Mouse (Mus musculus): ENCODE measurements around the gene Slc39a2.
A peak's percentile ranks its signal among the peaks of the same experiment; 100 is the strongest.
"Not testable (repeated sequence)": the region's sequence is repeated elsewhere in the genome, so short reads cannot be mapped to it uniquely, and the experiment has no call there.

Slc39a2 gene

GRCm38 (mm10) chr14:51892191-51892939, at the start of gene Slc39a2:
Gene Slc39a2 (plus strand): TSS chr14:51892889.
- no peak for DNase-seq (ENCODE audit: low spot score in 2 of 2)

GRCm38 (mm10) chr14:51843882-51844281, 48.8 kb upstream of the Slc39a2 start:
- no peak for DNase-seq (ENCODE audit: low spot score in 2 of 2)

- DNase-seq (ENCODE audit: low spot score in 2 of 2), result no peak
These were observed 46.1 kb upstream of the Slc39a2 start for GRCm38 (mm10) chr14:51846566-51846965.

- not testable (repeated sequence) for DNase-seq (ENCODE audit: low spot score in 2 of 2)
These were observed 41.7 kb upstream of the Slc39a2 start for GRCm38 (mm10) chr14:51851006-51851405.

GRCm38 (mm10) chr14:51853399-51853798, 39.3 kb upstream of the Slc39a2 start, which contains the start of gene Ear6:
Gene Ear6 (plus strand): TSS chr14:51853699.
- DNase-seq (ENCODE audit: low spot score in 2 of 2), result no peak

GRCm38 (mm10) chr14:51855280-51855679, 37.4 kb upstream of the Slc39a2 start:
- DNase-seq (ENCODE audit: low spot score in 2 of 2), result not testable (repeated sequence)

GRCm38 (mm10) chr14:51863603-51864002, 29.1 kb upstream of the Slc39a2 start:
- not testable (repeated sequence) for DNase-seq (ENCODE audit: low spot score in 2 of 2)

- no peak for DNase-seq (ENCODE audit: low spot score in 2 of 2)
These were observed 21.9 kb upstream of the Slc39a2 start for GRCm38 (mm10) chr14:51870756-51871155.

- DNase-seq (ENCODE audit: low spot score in 2 of 2), result no peak
These were observed 20.9 kb upstream of the Slc39a2 start for GRCm38 (mm10) chr14:51871741-51872140.

- DNase-seq (ENCODE audit: low spot score in 2 of 2), result no peak
These were observed 15.2 kb upstream of the Slc39a2 start for GRCm38 (mm10) chr14:51877517-51877916.

GRCm38 (mm10) chr14:51883527-51884030, 9.1 kb upstream of the Slc39a2 start:
- peak; percentile 77 to 79 for DNase-seq (ENCODE audit: low spot score in 2 of 2)

GRCm38 (mm10) chr14:51884031-51884544, 8.6 kb upstream of the Slc39a2 start:
- no peak for DNase-seq (ENCODE audit: low spot score in 2 of 2)

GRCm38 (mm10) chr14:51884598-51885331, 7.9 kb upstream of the Slc39a2 start, which contains the start of gene Mettl17:
Gene Mettl17 (plus strand): TSS chr14:51884842.
- peak; percentile 93 to 94 for DNase-seq (ENCODE audit: low spot score in 2 of 2)

- no peak for DNase-seq (ENCODE audit: low spot score in 2 of 2)
These were observed 6.6 kb upstream of the Slc39a2 start for GRCm38 (mm10) chr14:51886051-51886450.

GRCm38 (mm10) chr14:51889833-51890232, 2.9 kb upstream of the Slc39a2 start:
- DNase-seq (ENCODE audit: low spot score in 2 of 2), result no peak

GRCm38 (mm10) chr14:51893094-51893794, 555 bp downstream of the Slc39a2 start:
- DNase-seq (ENCODE audit: low spot score in 2 of 2), result no peak

- DNase-seq (ENCODE audit: low spot score in 2 of 2), result no peak
These were observed 1.1 kb downstream of the Slc39a2 start for GRCm38 (mm10) chr14:51893809-51894208.

GRCm38 (mm10) chr14:51895071-51895470, 2.4 kb downstream of the Slc39a2 start:
- no peak for DNase-seq (ENCODE audit: low spot score in 2 of 2)

- DNase-seq (ENCODE audit: low spot score in 2 of 2), result no peak
These were observed 3.3 kb downstream of the Slc39a2 start for GRCm38 (mm10) chr14:51896019-51896418.

- DNase-seq (ENCODE audit: low spot score in 2 of 2), result no peak
These were observed 4.0 kb downstream of the Slc39a2 start for GRCm38 (mm10) chr14:51896539-51897170.

GRCm38 (mm10) chr14:51899351-51899750, 6.7 kb downstream of the Slc39a2 start:
- no peak for DNase-seq (ENCODE audit: low spot score in 2 of 2)

All from thymus, postnatal 10 days (tissue).